Comparison of ENCODE assay signal across 7 mouse cellular contexts in the genomic region with DNA sequence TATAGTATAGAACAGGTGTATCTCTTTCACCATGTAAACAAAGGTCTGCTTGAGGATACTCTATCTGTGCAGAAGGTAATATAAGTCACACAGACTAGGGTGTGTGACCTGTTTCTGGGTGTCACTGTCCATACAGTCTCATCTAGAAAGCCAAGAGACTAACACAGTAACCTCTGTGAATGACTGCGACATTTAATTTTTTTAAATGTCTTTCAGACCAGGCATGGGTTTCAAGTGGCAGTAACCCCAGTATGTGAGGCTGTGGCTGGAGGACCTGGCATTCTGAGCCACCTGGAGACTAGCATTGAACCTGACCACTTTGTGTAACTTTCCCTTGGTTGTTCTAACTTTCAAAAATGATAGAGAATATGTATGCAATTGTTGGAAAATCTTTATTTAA. TPM values are rescaled to one million over a fixed set of nuclear protein-coding genes. Genes with fewer than 3 reads are reported as not detected.
DNase-seq lines count a peak whose midpoint lies in the region; ATAC-seq and TF ChIP-seq lines count a peak whose summit lies in the region.

No protein-coding gene starts in this region.

- no peaks in the 10 kb centered on the region for H3K9me3 ChIP-seq in lung, postnatal 0 days (ENCODE audit: low read length)
- no peaks in the 10 kb centered on the region for H3K9me3 ChIP-seq in forebrain, embryonic 16.5 days (ENCODE audit: control insufficient read depth, low read length)
- H3K9me3 ChIP-seq in liver, embryonic 12.5 days (replicated peaks): no peaks in the 10 kb centered on the region

- H3K4me2 ChIP-seq in lung, postnatal 0 days (replicated peaks; ENCODE audit: low read depth, low read length): peak overlapping the region; percentile 62; the same call in 1 of the 2 replicates
- H3K4me2 ChIP-seq in forebrain, embryonic 16.5 days (ENCODE audit: low read length): peak overlapping the region; percentile 70
- peak overlapping the region; percentile 75 for H3K4me2 ChIP-seq in liver, embryonic 12.5 days

- ATAC-seq in lung, postnatal 0 days: no peak
- no peak for ATAC-seq in forebrain, embryonic 16.5 days
- no peak for ATAC-seq in liver, embryonic 12.5 days

- no peak for DNase-seq in lung, postnatal 0 days (ENCODE audit: low spot score)
- no peak for DNase-seq in lung, postnatal 4 days
- no peak for DNase-seq in frontal cortex, postnatal 14 days (ENCODE audit: low spot score in 2 of 2)
- DNase-seq in urinary bladder, postnatal 25 days (ENCODE audit: low spot score): no peak
- DNase-seq in retina, postnatal 1 day: no peak

- H3K9ac ChIP-seq in lung, postnatal 0 days (replicated peaks; ENCODE audit: low read depth): no peak overlapping the region
- no peak overlapping the region for H3K9ac ChIP-seq in forebrain, embryonic 16.5 days (replicated peaks; ENCODE audit: low read depth, low read length)
- peak overlapping the region; percentile 92; the same call in 1 of the 2 replicates for H3K9ac ChIP-seq in liver, embryonic 12.5 days

- TF ChIP-seq CTCF in lung, postnatal 0 days (IDR thresholded peaks at IDR 0.05): no peak

- 0 out of 2 replicates have a peak, but pooled peaks cover 7% of the 10 kb centered on the region for H3K4me1 ChIP-seq in lung, postnatal 0 days (ENCODE audit: insufficient read depth, low read depth, low read length)
- peaks cover 16% of the 10 kb centered on the region for H3K4me1 ChIP-seq in forebrain, embryonic 16.5 days (replicated peaks; ENCODE audit: control insufficient read depth, insufficient read depth, low read length)
- H3K4me1 ChIP-seq in liver, embryonic 12.5 days: peaks cover 40% of the 10 kb centered on the region

- 63% methylated on average over 1 of the region's 1 CpGs for WGBS in lung, postnatal 0 days
- WGBS in forebrain, embryonic 16.5 days: 92% methylated on average over 1 of the region's 1 CpGs
- WGBS in liver, embryonic 12.5 days (ENCODE audit: insufficient replicate concordance): 71% methylated on average over 1 of the region's 1 CpGs

- no peak overlapping the region for H3K27ac ChIP-seq in lung, postnatal 0 days (ENCODE audit: low read length)
- H3K27ac ChIP-seq in forebrain, embryonic 16.5 days (ENCODE audit: low read length): no peak overlapping the region
- H3K27ac ChIP-seq in liver, embryonic 12.5 days: peak overlapping the region; percentile 45; the same call in 1 of the 2 replicates

- TF ChIP-seq EP300 in lung, postnatal 0 days (IDR thresholded peaks at IDR 0.05): no peak

- H3K4me3 ChIP-seq in lung, postnatal 0 days (ENCODE audit: low read depth, low read length): no peak overlapping the region
- peak overlapping the region; percentile 7; the same call in 1 of the 2 replicates for H3K4me3 ChIP-seq in forebrain, embryonic 16.5 days (replicated peaks; ENCODE audit: low read length)
- H3K4me3 ChIP-seq in liver, embryonic 12.5 days: peak overlapping the region; percentile 87

- H3K27me3 ChIP-seq in lung, postnatal 0 days (replicated peaks; ENCODE audit: insufficient read depth, low read length): no peaks in the 10 kb centered on the region
- H3K27me3 ChIP-seq in forebrain, embryonic 16.5 days (replicated peaks; ENCODE audit: control insufficient read depth, insufficient read depth, low read length): no peaks in the 10 kb centered on the region
- no peaks in the 10 kb centered on the region for H3K27me3 ChIP-seq in liver, embryonic 12.5 days (replicated peaks)

- peaks cover 2% of the 10 kb centered on the region; the same call in 1 of the 2 replicates for H3K36me3 ChIP-seq in lung, postnatal 0 days (ENCODE audit: insufficient read depth, low read length)
- no peaks in the 10 kb centered on the region for H3K36me3 ChIP-seq in forebrain, embryonic 16.5 days (ENCODE audit: control insufficient read depth, insufficient read depth)
- H3K36me3 ChIP-seq in liver, embryonic 12.5 days: peaks cover 17% of the 10 kb centered on the region

RNA-seq across cellular contexts. Expression of gene Ndufb4, which starts 1.2 kb away (rescaled TPM):
- 70.3 and 74.1 TPM in 2 replicates for polyA plus RNA-seq in lung, postnatal 0 days (2015; fragmentation: Nextera tagmentation; extraction: Ambion mirVana)
- polyA plus RNA-seq in forebrain, embryonic 16.5 days (2015; fragmentation: Nextera tagmentation; extraction: Ambion mirVana): 49.6 and 68.2 TPM in 2 replicates
- 52.4 and 56.6 TPM in 2 replicates for polyA plus RNA-seq in liver, embryonic 12.5 days (2016; fragmentation: Nextera tagmentation; extraction: Ambion mirVana)
